10 mouse cellular contexts compared by ENCODE assay signal in the genomic region with DNA sequence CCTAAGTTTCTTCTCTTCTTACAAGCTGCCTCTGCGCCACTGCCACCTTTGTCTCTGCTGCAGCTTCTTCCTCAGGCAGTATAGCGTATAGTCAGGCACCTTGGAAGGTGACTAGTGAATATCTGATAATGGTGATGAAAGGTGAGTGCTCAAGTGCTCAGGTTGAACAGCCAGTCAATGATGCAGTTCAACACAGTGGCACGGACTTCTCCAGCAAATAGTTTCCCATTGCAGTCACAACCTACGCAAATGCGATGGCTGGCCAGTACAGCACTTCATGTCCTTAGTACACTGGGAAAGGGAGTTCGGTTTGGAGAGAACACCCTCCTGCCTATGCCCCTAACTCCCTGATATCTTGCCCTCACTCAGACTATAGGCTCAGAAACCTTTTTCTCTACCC. TPM values are rescaled to one million over a fixed set of nuclear protein-coding genes. Genes with fewer than 3 reads are reported as not detected.
A peak's percentile ranks its signal among the peaks of the same experiment; 100 is the strongest.
DNase-seq lines count a peak whose midpoint lies in the region; ATAC-seq lines count a peak whose summit lies in the region.
"Had no signal": no experiment of that assay in that cellular context is flagged by ENCODE, and none has a peak within 500 bp of the region (broad histone marks: within the 10 kb centered on the region; RNA-seq: fewer than 3 reads in every experiment).

No protein-coding gene starts in this region.

- H3K36me3 ChIP-seq in limb, embryonic 11.5 days (ENCODE audit: control insufficient read depth, insufficient read depth, low read length) = no peaks in the 10 kb centered on the region
- no peaks in the 10 kb centered on the region for H3K36me3 ChIP-seq in limb, embryonic 10.5 days
- no peaks in the 10 kb centered on the region for H3K36me3 ChIP-seq in forebrain, embryonic 16.5 days (ENCODE audit: control insufficient read depth, insufficient read depth)
- H3K36me3 ChIP-seq in limb, embryonic 12.5 days = no peaks in the 10 kb centered on the region
- no peaks in the 10 kb centered on the region for H3K36me3 ChIP-seq in neural tube, embryonic 15.5 days
- H3K36me3 ChIP-seq: G1E had no signal

- H3K4me2 ChIP-seq in limb, embryonic 11.5 days (ENCODE audit: low read depth, severe bottlenecking) = peak overlapping the region; percentile 47; the same call in 1 of the 2 replicates
- H3K4me2 ChIP-seq in forebrain, embryonic 16.5 days (ENCODE audit: low read length) = peak overlapping the region; percentile 58
- peak overlapping the region; percentile 58 for H3K4me2 ChIP-seq in limb, embryonic 12.5 days
- peak overlapping the region; percentile 59 for H3K4me2 ChIP-seq in neural tube, embryonic 15.5 days

- no peak overlapping the region for H3K4me3 ChIP-seq in limb, embryonic 11.5 days (ENCODE audit: low read depth, low read length)
- no peak overlapping the region for H3K4me3 ChIP-seq in limb, embryonic 10.5 days
- H3K4me3 ChIP-seq in forebrain, embryonic 16.5 days (replicated peaks; ENCODE audit: low read length) = no peak overlapping the region
- H3K4me3 ChIP-seq in limb, embryonic 12.5 days (replicated peaks) = no peak overlapping the region
- peak overlapping the region; percentile 56; the same call in 1 of the 2 replicates for H3K4me3 ChIP-seq in neural tube, embryonic 15.5 days (replicated peaks)

- H3K27ac ChIP-seq in limb, embryonic 11.5 days (replicated peaks; ENCODE audit: low read depth, low read length) = no peak overlapping the region
- H3K27ac ChIP-seq in limb, embryonic 10.5 days = no peak overlapping the region
- no peak overlapping the region for H3K27ac ChIP-seq in forebrain, embryonic 16.5 days (ENCODE audit: low read length)
- H3K27ac ChIP-seq in limb, embryonic 12.5 days = no peak overlapping the region
- no peak overlapping the region for H3K27ac ChIP-seq in neural tube, embryonic 15.5 days (replicated peaks)

- no peak for ATAC-seq in limb, embryonic 11.5 days (ENCODE audit: insufficient number of reproducible peaks, low FRiP score, low TSS enrichment, low read depth)
- no peak for ATAC-seq in forebrain, embryonic 16.5 days
- no peak for ATAC-seq in limb, embryonic 12.5 days (ENCODE audit: insufficient number of reproducible peaks, insufficient read depth, low FRiP score, low TSS enrichment, low read depth)
- ATAC-seq in neural tube, embryonic 15.5 days (ENCODE audit: low FRiP score) = no peak
- ATAC-seq in CD4-positive, CD25-positive, alpha-beta regulatory T cell, adult 4 months = no peak

- peaks cover 15% of the 10 kb centered on the region for H3K27me3 ChIP-seq in limb, embryonic 11.5 days (ENCODE audit: control insufficient read depth, insufficient read depth, low read length)
- H3K27me3 ChIP-seq in limb, embryonic 10.5 days (ENCODE audit: low read depth, poor library complexity, severe bottlenecking) = peaks cover 78% of the 10 kb centered on the region
- peaks cover 3% of the 10 kb centered on the region; the same call in 1 of the 2 replicates for H3K27me3 ChIP-seq in forebrain, embryonic 16.5 days (replicated peaks; ENCODE audit: control insufficient read depth, insufficient read depth, low read length)
- H3K27me3 ChIP-seq in limb, embryonic 12.5 days = peaks cover 32% of the 10 kb centered on the region
- H3K27me3 ChIP-seq in neural tube, embryonic 15.5 days (replicated peaks) = peaks cover 19% of the 10 kb centered on the region; the same call in 1 of the 2 replicates

- no peaks in the 10 kb centered on the region for H3K9me3 ChIP-seq in limb, embryonic 11.5 days (ENCODE audit: control insufficient read depth, low read length)
- no peaks in the 10 kb centered on the region for H3K9me3 ChIP-seq in limb, embryonic 10.5 days (replicated peaks)
- no peaks in the 10 kb centered on the region for H3K9me3 ChIP-seq in forebrain, embryonic 16.5 days (ENCODE audit: control insufficient read depth, low read length)
- H3K9me3 ChIP-seq in limb, embryonic 12.5 days = no peaks in the 10 kb centered on the region
- no peaks in the 10 kb centered on the region for H3K9me3 ChIP-seq in neural tube, embryonic 15.5 days (replicated peaks)
- H3K9me3 ChIP-seq: G1E had no signal

- no peak for DNase-seq in limb, embryonic 11.5 days (ENCODE audit: low spot score)
- DNase-seq in limb, embryonic 10.5 days (ENCODE audit: low spot score) = no peak
- DNase-seq in thymus, postnatal 25 days = no peak
- no peak for DNase-seq in gastrocnemius, postnatal 14 days

- WGBS in limb, embryonic 11.5 days = 50% methylated on average over 6 of the region's 6 CpGs
- 52% methylated on average over 6 of the region's 6 CpGs for WGBS in limb, embryonic 10.5 days
- WGBS in forebrain, embryonic 16.5 days = 49% methylated on average over 6 of the region's 6 CpGs
- 50% methylated on average over 6 of the region's 6 CpGs for WGBS in limb, embryonic 12.5 days
- WGBS in neural tube, embryonic 15.5 days = 57% methylated on average over 6 of the region's 6 CpGs

- intact Hi-C loops in gastrocnemius, postnatal 14 days (cut with DNase I; ENCODE audit: low total_unique reads) = no loop called here

- H3K9ac ChIP-seq in limb, embryonic 11.5 days (ENCODE audit: low read length) = no peak overlapping the region
- no peak overlapping the region for H3K9ac ChIP-seq in forebrain, embryonic 16.5 days (replicated peaks; ENCODE audit: low read depth, low read length)
- H3K9ac ChIP-seq in limb, embryonic 12.5 days (replicated peaks) = no peak overlapping the region
- peak overlapping the region; percentile 17; the same call in 1 of the 2 replicates for H3K9ac ChIP-seq in neural tube, embryonic 15.5 days (replicated peaks)

- H3K4me1 ChIP-seq in limb, embryonic 11.5 days (ENCODE audit: control insufficient read depth, insufficient read depth, low read length) = no peaks in the 10 kb centered on the region
- H3K4me1 ChIP-seq in limb, embryonic 10.5 days = no peaks in the 10 kb centered on the region
- no peaks in the 10 kb centered on the region; the same call in 1 of the 2 replicates for H3K4me1 ChIP-seq in forebrain, embryonic 16.5 days (replicated peaks; ENCODE audit: control insufficient read depth, insufficient read depth, low read length)
- no peaks in the 10 kb centered on the region for H3K4me1 ChIP-seq in limb, embryonic 12.5 days (replicated peaks)
- peaks cover 7% of the 10 kb centered on the region; the same call in 1 of the 2 replicates for H3K4me1 ChIP-seq in neural tube, embryonic 15.5 days

RNA-seq across cellular contexts. Expression of gene Phka1, which starts 1.1 kb away (rescaled TPM):
- 11.2 and 12.3 TPM in 2 replicates for polyA plus RNA-seq in limb, embryonic 11.5 days (2014; fragmentation: Nextera tagmentation; extraction: Ambion mirVana)
- polyA plus RNA-seq in limb, embryonic 10.5 days (2016; fragmentation: Nextera tagmentation; extraction: Ambion mirVana) = 10.1 and 12.9 TPM in 2 replicates
- 4.6 and 5.5 TPM in 2 replicates for polyA plus RNA-seq in forebrain, embryonic 16.5 days (2015; fragmentation: Nextera tagmentation; extraction: Ambion mirVana)
- polyA plus RNA-seq in limb, embryonic 12.5 days (2016; fragmentation: Nextera tagmentation; extraction: Ambion mirVana) = 17.2 and 17.7 TPM in 2 replicates
- polyA plus RNA-seq in neural tube, embryonic 15.5 days (2015; fragmentation: Nextera tagmentation; extraction: Ambion mirVana) = 9.1 and 9.7 TPM in 2 replicates
- total RNA-seq in gastrocnemius, postnatal 14 days (2021) = 100 to 1,000 TPM; 172 to 226 TPM
- under 1 TPM; 0.11 to 0.25 TPM for polyA plus RNA-seq in CD4-positive, CD25-positive, alpha-beta regulatory T cell, adult 4 months (2017; shearing (Covaris generic))

RNA-seq across cellular contexts. Expression of gene Gm3880, which starts 41.6 kb away (rescaled TPM):
- polyA plus RNA-seq in limb, embryonic 11.5 days (2014; fragmentation: Nextera tagmentation; extraction: Ambion mirVana) = not detected in 2 replicates
- polyA plus RNA-seq in limb, embryonic 10.5 days (2016; fragmentation: Nextera tagmentation; extraction: Ambion mirVana) = not detected in 2 replicates
- polyA plus RNA-seq in forebrain, embryonic 16.5 days (2015; fragmentation: Nextera tagmentation; extraction: Ambion mirVana) = not detected in 2 replicates
- polyA plus RNA-seq in limb, embryonic 12.5 days (2016; fragmentation: Nextera tagmentation; extraction: Ambion mirVana) = not detected in 2 replicates
- polyA plus RNA-seq in neural tube, embryonic 15.5 days (2015; fragmentation: Nextera tagmentation; extraction: Ambion mirVana) = not detected in 2 replicates
- total RNA-seq in gastrocnemius, postnatal 14 days (2021) = not detected
- not detected for polyA plus RNA-seq in CD4-positive, CD25-positive, alpha-beta regulatory T cell, adult 4 months (2017; shearing (Covaris generic))
- total RNA-seq: G1E; heart, postnatal 14 days had no signal
- polyA plus RNA-seq: G1E had no signal
